Mouse (Mus musculus): ENCODE results near the gene Gm10639.

Gm10639 gene

DNA sequence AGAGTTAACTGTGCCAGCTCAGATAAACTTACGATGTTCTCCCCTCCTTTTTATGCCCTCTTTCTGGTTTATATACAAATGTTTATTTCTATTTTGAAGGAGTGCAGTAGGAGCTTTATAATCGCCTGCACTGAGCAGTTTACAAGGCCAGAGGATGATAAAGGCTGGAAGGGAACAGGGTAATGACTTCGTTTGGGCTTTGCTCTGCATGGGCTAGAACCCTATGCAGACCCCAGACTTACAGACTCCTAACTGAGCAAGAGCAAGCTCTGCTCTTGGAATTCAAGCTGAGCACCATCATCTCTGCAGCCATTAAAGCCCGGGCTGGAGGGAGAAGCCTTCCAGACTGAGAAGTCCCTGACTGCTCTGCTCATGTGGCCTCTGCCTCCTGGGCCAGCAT, 55.5 kb downstream of the Gm10639 start:
- in situ Hi-C loops (cut with MboI; ENCODE audit: unreplicated experiment in 2 of 2) = loop anchor here in 1 of 2 experiments (25.0 kb wide), 1 partner anchor 1667 kb away; the partner anchor contains the start of gene Filip1

DNA sequence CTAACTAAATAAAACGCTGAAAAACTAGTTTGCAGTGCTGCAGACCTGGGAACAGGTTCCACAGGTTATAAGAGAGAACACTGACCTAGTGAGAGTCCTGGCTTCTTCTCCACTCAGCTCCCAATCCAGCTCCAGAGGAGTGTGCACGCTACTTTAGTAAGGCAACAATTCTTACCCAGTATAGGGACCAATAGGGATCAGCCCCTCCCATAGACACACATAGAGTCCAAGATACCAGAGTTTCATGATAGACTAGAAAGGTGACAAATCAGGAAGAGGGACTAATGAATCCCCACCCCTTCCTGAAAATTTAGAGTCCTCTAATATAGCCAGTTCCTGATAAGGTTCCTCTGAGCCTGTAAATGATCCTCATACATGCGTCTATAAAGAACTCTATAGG, 57.3 kb downstream of the Gm10639 start:
- in situ Hi-C loops (cut with MboI; ENCODE audit: unreplicated experiment in 2 of 2) = loop anchor here in 1 of 2 experiments (25.0 kb wide), 1 partner anchor 1665 kb away; the partner anchor contains the start of gene Filip1

DNA sequence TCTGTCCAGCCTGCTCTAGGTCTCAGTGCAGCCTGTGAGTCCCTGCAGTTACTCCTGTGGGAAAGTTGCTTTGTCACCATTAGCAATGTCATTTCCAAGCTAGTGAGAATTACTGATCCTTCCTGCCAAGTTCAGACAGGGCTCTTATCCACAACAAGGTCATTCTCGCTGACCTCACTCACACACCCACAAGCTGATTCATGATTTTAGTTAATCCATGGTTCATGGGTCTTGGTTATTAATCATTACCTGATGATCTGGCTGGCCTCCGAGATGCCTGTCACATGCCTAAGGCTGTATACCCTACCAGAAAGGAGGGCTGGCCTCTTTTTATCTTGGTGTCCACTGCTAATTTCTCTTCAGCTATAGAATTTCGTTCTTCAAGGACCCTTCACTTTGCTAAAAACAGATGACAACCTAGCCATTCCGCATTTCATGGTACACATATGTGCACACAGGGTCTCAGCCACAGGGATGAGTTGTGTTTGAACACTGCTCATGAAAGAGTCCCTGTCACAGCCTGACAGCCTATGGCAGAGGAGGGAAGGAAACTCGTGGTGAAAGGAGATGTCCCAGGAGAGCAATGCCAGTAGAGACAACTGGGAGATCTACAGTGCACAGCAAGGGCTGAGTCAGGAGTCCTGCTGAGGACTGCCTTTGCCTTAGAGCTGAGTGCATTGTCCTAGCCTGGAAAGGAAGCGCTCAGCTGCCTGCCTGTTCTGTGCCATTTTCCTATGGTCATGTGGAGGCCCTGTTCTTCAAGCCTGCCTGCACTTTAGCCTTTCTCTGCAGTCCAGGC, 58.7 kb downstream of the Gm10639 start:
- in situ Hi-C loops (cut with MboI; ENCODE audit: unreplicated experiment in 2 of 2) = loop anchor here in 1 of 2 experiments (25.0 kb wide), 1 partner anchor 1664 kb away; the partner anchor contains the start of gene Filip1

DNA sequence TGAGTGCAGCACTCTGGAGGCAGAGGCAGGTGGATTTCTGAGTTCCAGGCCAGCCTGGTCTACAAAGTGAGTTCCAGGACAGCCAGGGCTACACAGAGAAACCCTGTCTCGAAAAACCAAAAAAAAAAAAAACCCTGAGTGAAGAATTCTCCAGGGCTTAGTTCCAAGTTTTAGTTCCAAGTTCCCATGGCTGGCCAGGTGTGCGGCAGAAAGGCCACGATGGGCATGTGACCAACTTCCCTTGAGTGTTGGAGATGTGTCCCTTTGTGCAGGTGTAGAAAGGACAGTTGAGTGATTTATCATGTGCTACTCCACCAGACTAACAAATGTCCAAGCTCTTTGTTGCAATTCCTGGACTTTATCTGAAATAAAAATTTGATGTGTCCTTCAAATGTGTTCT, 59.4 kb downstream of the Gm10639 start:
- in situ Hi-C loops (cut with MboI; ENCODE audit: unreplicated experiment in 2 of 2) = loop anchor here in 1 of 2 experiments (25.0 kb wide), 1 partner anchor 1663 kb away; the partner anchor contains the start of gene Filip1

DNA sequence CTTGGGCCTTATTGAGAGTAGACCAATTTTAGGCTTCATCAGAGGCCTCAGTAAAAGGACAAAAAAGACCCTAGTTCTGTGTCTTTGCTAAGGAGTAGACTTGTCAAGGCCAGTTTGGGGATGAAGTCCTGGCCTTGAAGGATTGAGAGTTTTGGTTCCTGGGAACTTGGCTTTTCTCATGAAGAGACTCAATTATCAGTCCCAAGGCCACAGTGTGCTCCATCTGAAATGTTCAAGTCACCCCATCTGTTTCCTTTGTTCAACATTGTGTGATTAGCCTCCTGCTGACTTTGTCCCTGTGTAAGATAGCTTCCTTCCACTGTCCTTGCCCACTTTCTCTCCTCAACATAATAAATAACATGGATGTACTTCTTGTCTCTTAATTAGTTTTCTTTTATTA, 60.3 kb downstream of the Gm10639 start:
- in situ Hi-C loops (cut with MboI; ENCODE audit: unreplicated experiment in 2 of 2) = loop anchor here (10.0 kb wide), 2 partner anchors 1365 to 1375 kb away; partner anchors contain the start of gene Col12a1 (in 1 of the 2)

DNA sequence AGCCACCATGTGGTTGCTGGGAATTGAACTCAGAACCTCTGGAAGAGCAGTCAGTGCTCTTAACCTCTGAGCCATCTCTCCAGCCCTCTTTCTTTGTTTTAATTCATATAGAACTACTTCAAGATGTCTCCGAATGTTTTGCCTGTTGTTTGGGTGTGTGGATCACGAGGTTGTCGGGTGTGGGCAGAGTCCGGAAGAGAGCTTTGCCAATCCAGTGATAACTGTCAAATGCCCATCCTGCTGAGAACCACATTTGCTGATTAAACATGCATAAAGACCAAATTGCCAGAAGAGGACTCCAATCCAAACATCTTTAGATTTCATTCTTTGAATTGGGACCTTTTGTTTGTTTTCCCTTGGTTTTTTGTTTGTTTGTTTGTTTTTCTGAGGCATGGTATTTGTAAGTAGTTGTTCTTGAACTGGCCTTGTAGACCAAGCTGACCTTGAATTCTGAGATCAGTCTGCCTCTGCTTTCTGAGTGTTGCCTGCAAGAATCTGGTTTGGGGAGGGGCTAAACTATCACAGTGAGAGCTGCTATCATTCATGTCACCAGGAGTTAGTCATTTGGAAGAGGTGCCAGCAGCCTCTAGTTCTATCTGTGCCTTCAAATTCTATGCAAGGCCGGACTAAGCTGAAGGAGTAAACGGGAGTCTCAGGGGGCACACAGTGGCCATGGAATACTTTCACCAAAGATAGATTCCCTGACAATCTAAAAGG, 61.9 kb downstream of the Gm10639 start:
- in situ Hi-C loops (cut with MboI; ENCODE audit: unreplicated experiment in 2 of 2) = loop anchor here (10.0 kb wide), 2 partner anchors 1363 to 1373 kb away; partner anchors contain the start of gene Col12a1 (in 1 of the 2)

All from v-Abl transformed pro-B cells (cell line).